Mouse (Mus musculus) brain, embryonic 14.5 days (tissue): Measurements from ENCODE around the gene Ankrd49.

Experiments used
- CTCF ChIP-seq: fragments of 200-500 bp; IDR thresholded peaks from 2 replicates; pipeline ENCODE4 v1.5.1; 2012; ENCODE audit warnings: inconsistent platforms, mild to moderate bottlenecking, moderate library complexity, borderline replicate concordance; ENCODE audit not compliant: insufficient read depth, insufficient read length; ENCODE audit errors: extremely low read depth
- POLR2A ChIP-seq: fragments of 200-500 bp; IDR thresholded peaks from 2 replicates; pipeline ENCODE4 v1.6.1; 2012; ENCODE audit warnings: mild to moderate bottlenecking, inconsistent platforms, borderline replicate concordance; ENCODE audit not compliant: poor library complexity, insufficient read depth, insufficient read length, severe bottlenecking; ENCODE audit errors: extremely low read depth

- no peak for TF ChIP-seq CTCF
- TF ChIP-seq POLR2A: no peak
These were observed 2.7 kb upstream of the Ankrd49 start for GRCm38 (mm10) chr9:14787356-14787755.
